Mouse (Mus musculus) liver, postnatal 0 days (tissue): ENCODE data around the gene Tm9sf2.

Experiments used
- CTCF ChIP-seq: sonication (generic); IDR thresholded peaks from 2 replicates; pipeline ENCODE4 v1.5.1; 2016; ENCODE audit warnings: antibody characterized with exemption, low read depth
- EP300 ChIP-seq: IDR thresholded peaks from 2 replicates; pipeline ENCODE4 v1.6.1; 2016; ENCODE audit warnings: antibody characterized with exemption, low read depth, mild to moderate bottlenecking

- TF ChIP-seq EP300: no peak
- TF ChIP-seq CTCF: no peak
Observed at GRCm38 (mm10) chr14:122105391-122106285, 1.2 kb upstream of the Tm9sf2 start.
